8 mouse cellular contexts compared by ENCODE assay signal in genomic region chr10:25118674-25119670, GRCm38 (mm10).
DNase-seq lines count a peak whose midpoint lies in the region; ATAC-seq and TF ChIP-seq lines count a peak whose summit lies in the region.

No protein-coding gene starts in this region.

- no peak for DNase-seq in kidney, adult 18-20 months
- peak; percentile 50 for DNase-seq in liver, postnatal 0 days
- peak; percentile 62 for DNase-seq in splenic B cell, adult 2 months (ENCODE audit: low read depth, low spot score)
- DNase-seq in gastrocnemius, postnatal 25 days: no peak
- no peak for DNase-seq in urinary bladder, postnatal 4 days (ENCODE audit: low spot score in 2 of 2)

- H3K4me1 ChIP-seq in kidney, embryonic 16.5 days (ENCODE audit: insufficient read depth, low read length): no peaks in the 10 kb centered on the region
- H3K4me1 ChIP-seq in liver, postnatal 0 days (ENCODE audit: insufficient read depth): peaks cover 17% of the 10 kb centered on the region

- TF ChIP-seq EP300 in liver, postnatal 0 days (IDR thresholded peaks at IDR 0.05; ENCODE audit: low read depth): peak; percentile 46; the same call in 1 of the 2 replicates

- no peak overlapping the region for H3K4me3 ChIP-seq in kidney, embryonic 16.5 days (ENCODE audit: low read length)
- 0 out of 2 replicates have a peak overlapping the region, but pooled peaks have one; percentile 4 for H3K4me3 ChIP-seq in liver, postnatal 0 days (ENCODE audit: low read depth, low read length)

- TF ChIP-seq CTCF in liver, postnatal 0 days (IDR thresholded peaks at IDR 0.05; ENCODE audit: low read depth): peak; percentile 27; the same call in 1 of the 2 replicates

- H3K9ac ChIP-seq in kidney, embryonic 16.5 days (replicated peaks; ENCODE audit: low read length): no peak overlapping the region
- H3K9ac ChIP-seq in liver, postnatal 0 days (replicated peaks): no peak overlapping the region

- H3K36me3 ChIP-seq in kidney, embryonic 16.5 days (ENCODE audit: insufficient read depth, low read length): no peaks in the 10 kb centered on the region
- H3K36me3 ChIP-seq in liver, postnatal 0 days (replicated peaks; ENCODE audit: insufficient read depth, low read length): no peaks in the 10 kb centered on the region
- no peaks in the 10 kb centered on the region for H3K36me3 ChIP-seq in splenic B cell, adult 2 months (ENCODE audit: control insufficient read depth, insufficient read depth, low read length, poor library complexity, severe bottlenecking)

- no peaks in the 10 kb centered on the region for H3K9me3 ChIP-seq in kidney, embryonic 16.5 days (ENCODE audit: low read length)
- H3K9me3 ChIP-seq in liver, postnatal 0 days (ENCODE audit: low read length): no peaks in the 10 kb centered on the region

- H3K4me2 ChIP-seq in kidney, embryonic 16.5 days (replicated peaks; ENCODE audit: low read depth, low read length): no peak overlapping the region
- H3K4me2 ChIP-seq in liver, postnatal 0 days (ENCODE audit: low read depth, low read length): peak overlapping the region; percentile 61

- 42% methylated on average over 17 of the region's 17 CpGs for WGBS in kidney, embryonic 16.5 days
- 11% methylated on average over 17 of the region's 17 CpGs for WGBS in liver, postnatal 0 days (ENCODE audit: insufficient replicate concordance)

- no peak overlapping the region for H3K27ac ChIP-seq in kidney, embryonic 16.5 days (ENCODE audit: low read length)
- peak overlapping the region; percentile 51; the same call in 1 of the 2 replicates for H3K27ac ChIP-seq in liver, postnatal 0 days (ENCODE audit: low read depth)

- peak; percentile 27; the same call in 1 of the 2 replicates for ATAC-seq in kidney, embryonic 16.5 days (ENCODE audit: low FRiP score, low TSS enrichment)
- peak; percentile 94 for ATAC-seq in common myeloid progenitor, adult 5-6 weeks (replicated peaks; ENCODE audit: low read depth, poor library complexity, severe bottlenecking)
- peak; percentile 92 for ATAC-seq in liver, postnatal 0 days
- ATAC-seq in frontal cortex, adult (ENCODE audit: low TSS enrichment): no peak

- no peaks in the 10 kb centered on the region for H3K27me3 ChIP-seq in kidney, embryonic 16.5 days (ENCODE audit: insufficient read depth, low read length)
- no peaks in the 10 kb centered on the region for H3K27me3 ChIP-seq in liver, postnatal 0 days (ENCODE audit: insufficient read depth, low read length)
- H3K27me3 ChIP-seq in splenic B cell, adult 2 months (ENCODE audit: control insufficient read depth, insufficient read depth, low read length, poor library complexity, severe bottlenecking): no peaks in the 10 kb centered on the region

Comparison
In these comparisons a context has a peak if more than half of its experiments do, and no peak if none do; other contexts are left out.
1. DNase-seq: peak in liver, postnatal 0 days (single experiment) and splenic B cell, adult 2 months (single experiment); none in kidney, adult 18-20 months (single experiment), gastrocnemius, postnatal 25 days (single experiment) and urinary bladder, postnatal 4 days (0 of 2).